Mouse (Mus musculus): ENCODE measurements around the gene Ttc28. TPM values are rescaled to one million over a fixed set of nuclear protein-coding genes. Genes with fewer than 3 reads are reported as not detected.

Ttc28 gene
- total RNA-seq, 2 experiments from 2014 or later: 12.4 to 15.0 TPM

DNA sequence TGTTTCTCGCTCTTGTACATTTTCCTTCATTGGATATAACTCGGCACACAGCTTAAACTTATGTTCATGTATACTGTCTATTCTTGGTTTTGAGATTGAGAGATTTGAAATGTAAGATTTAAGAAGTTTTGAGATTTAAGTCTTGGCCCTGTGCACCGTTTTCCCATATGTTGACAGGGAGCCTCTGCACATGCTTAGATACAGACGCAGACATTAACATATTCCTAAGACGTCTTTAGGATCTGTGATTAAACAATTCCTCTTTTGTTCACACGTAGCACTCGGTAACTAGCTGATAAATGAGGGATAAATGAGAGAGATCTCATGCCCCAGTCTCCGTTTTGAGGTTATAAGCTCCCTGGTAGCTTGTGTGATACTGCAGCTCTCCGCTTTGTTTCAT lies 174.8 kb downstream of the Ttc28 start:
- no peak for DNase-seq

DNA sequence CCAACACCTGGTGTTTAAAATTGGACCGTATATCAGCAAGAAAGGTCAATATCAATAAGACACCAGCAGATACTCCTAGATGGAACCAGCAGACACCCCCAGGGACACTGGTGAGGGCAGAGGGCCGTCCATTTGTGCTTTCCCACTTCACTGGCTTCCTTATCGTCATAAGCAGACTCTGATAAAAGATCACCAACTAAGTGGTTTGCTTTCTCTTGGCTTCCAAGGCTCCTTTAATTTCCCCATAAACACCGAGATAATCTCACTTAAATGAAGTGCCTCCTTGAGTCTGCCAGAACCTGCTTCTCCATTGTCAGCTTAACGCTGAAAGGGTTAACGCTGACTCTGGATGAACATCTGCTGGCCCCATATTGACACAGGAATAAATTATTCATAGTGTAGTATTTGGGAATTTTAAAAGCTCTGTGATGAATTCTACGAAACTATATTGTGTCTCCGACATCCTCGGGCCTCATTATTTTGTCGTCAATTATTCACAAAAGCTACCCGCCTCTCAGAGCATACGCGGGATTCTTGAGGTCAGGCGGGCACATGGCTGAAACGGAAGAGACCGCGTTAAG lies 175.3 kb downstream of the Ttc28 start:
- DNase-seq: no peak

DNA sequence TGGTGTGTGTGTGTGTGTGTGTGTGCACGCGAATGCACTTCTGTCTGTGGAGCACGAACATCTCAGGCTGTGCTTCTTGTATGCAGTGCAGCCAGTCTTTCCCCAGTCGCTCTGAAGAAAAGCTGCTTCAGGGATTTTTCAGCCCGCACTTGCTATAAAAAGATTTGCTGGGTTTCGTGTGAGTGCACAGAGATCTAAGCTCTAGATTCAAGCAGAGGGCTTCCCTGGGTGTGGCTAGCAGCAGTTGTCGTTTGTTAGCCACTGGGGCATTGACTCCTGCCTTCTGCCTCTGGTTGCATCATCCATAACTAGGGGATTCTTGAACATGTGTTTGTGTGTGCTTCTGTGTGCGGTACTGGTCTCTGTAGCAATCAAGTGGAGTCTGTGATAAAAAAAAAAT lies 175.9 kb downstream of the Ttc28 start:
- DNase-seq: peak; percentile 43

DNA sequence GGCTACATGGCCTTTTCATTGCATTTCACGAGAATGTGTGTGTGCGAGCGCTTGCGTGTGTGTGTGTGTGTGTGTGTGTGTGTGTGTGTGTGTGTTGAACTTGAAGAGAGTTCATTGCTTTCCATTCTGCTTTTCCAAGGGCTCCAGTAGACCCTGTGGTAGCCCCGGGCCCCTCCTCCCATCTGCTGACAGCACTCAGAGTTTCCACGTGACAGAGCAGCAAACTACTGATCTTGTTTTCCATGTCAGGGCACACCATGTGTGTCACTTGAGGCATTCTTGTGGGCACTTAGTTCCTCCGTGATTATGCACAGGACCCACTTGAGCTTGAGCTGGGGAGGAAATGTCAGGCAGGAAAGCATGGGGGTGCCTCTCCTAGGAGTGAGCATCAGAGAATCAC lies 177.5 kb downstream of the Ttc28 start:
- no peak for DNase-seq

DNA sequence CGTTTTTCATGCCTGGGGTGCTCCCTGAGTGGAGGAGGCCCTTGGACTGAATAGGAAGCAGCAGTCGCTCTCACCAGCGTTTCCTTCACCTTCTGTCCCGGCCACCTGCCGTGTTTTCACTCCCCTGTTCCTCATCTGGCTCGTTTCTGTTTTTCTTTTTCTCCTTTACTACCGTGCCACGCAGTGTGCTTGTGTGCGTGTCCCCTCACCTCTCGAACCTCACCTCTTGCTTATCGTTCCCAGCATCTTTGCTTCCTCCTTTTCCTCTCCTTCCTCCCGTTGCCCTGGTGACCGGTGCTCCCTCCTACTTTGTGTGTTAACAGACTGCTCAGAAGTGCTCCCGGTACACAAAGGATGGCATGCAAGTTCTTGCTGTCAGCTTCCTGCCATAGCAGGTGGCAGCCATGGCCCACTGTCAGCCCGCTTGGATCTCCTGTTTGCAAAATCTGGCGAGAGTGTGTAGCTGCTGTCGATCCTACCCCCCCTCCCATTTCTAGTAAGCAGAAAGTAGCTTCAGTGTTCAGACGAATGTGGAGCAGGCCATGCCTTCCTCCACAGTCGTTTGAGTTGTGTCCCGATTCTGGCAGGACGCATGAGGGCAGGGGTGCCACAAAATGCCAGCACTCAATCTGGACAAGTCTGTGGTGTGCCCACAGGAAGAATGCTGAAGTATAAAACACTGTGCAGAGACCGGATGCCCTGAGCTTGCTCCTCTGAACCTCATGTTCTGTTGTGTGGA lies 179.0 kb downstream of the Ttc28 start:
- no peak for DNase-seq

DNA sequence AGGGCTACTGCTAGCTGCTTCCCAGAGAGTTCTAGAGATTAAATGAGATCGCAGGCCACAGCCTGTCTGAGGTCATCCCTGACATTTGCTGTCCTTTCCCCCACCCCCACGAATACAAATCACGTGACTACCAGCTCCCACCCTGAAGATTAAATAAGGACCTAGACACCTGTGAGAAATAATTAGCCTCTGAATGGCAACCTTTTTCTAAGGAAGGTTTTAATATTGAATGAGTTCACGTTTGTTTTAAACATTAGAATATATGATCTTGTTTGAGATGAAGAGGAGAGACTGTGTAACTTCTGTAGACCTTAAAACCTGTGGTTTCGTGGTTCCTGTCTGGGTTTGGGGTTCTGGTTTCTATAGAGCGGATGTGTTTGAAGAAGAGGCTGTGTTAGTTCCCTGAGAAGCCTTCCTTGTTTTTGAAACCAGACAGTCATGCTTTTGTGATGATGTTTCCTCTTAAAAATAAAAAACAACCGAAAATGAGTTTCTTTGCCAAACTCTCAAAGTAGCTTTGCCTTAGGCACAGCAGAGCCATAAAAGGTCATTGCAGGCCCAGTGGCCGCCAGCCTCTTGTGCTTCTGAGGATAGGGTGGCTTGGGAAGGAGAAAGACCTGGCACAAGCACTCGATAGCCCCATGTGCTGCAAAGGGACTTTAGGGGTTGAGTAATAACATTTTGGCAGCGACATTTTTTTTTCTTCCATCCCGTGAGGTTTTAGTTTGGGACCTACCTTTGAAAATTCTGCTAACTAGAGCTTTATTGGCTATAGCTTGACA lies 179.7 kb downstream of the Ttc28 start:
- DNase-seq: peak; percentile 42

DNA sequence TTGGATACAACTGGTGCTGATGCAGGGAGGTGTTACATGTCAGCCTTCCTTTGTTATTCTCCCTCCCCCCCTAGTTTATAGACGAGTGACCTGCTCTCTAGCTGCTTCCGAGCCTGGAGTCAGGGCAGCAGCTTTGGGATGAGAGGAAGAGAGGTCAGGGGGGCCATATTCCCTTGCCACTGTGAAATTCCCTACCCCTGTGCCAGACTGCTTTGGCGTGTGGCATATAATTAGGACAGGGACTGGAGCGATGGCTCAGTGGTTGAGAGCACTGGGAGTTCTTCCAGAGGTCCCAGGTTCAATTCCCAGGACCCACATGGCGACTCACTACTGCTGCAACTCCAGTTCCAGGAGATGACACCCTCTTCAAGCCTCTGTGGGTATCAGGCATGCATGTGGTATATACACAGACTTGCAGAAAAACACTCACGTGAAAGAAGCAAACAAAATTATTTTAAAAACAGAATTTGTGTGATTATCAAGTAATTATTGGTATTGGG lies 180.7 kb downstream of the Ttc28 start:
- DNase-seq: no peak

DNA sequence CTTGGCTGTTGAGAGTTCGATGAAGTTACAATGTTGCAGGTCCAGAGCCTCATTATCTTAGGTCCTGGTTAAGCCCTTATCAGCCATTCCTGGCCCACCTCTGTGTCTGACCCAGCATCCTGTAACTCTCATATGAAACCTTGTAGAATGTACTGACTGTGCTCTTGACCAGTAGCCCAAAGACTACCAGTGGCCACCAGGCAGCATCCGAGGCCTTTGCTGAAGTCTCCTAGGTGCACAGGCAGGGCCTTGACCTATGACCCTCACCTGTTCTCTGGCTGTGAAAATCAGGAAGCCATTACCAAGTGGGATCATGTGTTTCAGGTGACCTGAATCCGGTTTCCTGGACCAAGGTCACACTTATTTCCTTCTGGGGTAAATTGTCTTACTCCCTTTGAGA lies 183.6 kb downstream of the Ttc28 start:
- no peak for DNase-seq

DNA sequence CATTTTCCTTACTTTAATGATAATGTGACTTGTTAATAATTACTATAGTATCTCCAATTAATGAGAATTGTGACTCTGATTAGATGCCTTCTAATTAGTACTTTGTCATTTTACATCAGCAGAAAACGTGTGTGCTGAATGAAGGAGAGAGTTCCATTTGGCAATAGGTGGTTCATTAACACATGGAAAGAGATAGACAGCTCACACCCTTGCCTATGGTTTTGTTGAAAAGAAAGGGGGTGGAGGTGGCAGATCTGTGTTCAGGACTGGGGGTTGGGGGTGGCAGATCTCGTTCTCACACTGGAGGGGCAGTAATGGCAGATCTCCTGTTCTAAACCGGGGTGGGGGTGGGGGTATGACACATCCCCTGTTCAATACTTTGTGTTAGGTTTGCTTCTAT lies 184.4 kb downstream of the Ttc28 start:
- no peak for DNase-seq

DNA sequence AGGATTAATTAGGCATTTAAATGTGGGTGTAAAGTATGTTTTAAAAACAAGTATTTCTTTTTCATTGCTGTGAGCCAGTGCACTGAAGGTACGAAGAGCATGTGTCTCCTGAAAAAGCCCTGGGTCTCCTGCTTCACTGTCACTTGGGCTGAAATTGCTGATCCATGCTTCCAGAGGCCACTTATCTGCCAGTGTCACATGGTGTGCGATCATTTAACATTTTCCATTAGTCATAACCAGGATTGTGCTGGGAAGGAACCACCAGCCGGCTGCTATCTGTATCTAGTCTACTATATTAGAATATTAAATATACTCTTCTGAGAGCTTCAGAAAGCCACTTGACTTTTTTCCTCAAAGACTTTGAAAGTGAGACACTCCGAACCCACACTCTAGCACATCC lies 186.2 kb downstream of the Ttc28 start:
- no peak for DNase-seq

DNA sequence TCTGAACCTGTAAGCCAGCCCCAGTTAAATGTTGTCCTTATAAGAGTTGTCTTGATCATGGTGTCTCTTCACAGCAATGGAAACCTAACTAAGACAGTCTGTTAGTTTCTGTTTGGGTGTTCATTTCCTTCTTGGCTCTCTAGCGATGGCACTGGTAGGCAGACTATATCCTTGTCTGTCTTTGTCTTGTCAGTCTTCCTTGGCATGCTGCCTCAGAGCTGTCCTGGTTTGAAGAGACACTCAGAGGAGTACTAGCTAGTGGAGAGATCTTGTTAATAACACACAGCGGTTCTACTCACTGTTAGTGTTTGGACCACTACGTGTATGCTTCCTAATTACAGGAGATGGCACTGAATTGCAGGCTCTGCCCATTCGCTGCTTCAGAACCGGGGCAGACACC lies 189.9 kb downstream of the Ttc28 start:
- no peak for DNase-seq

DNA sequence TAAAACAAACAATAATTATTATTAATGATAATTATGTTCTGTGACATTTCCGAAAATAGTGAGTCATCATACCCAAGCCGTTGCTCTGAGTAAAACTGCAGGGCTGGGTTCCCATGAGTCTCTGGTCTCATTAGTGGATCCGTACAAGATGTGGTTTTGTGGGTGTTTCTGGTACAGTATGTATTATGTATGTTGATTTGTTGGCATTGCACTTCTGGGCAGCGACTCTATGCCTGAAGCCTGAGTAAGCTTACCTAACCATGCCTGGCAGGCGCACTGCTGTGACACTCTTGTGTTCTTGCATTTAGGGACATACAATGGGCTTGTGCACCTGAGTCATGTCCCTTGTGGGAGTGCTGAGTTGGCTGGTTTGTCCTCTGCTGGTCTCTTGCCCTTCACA lies 190.3 kb downstream of the Ttc28 start:
- no peak for DNase-seq

DNA sequence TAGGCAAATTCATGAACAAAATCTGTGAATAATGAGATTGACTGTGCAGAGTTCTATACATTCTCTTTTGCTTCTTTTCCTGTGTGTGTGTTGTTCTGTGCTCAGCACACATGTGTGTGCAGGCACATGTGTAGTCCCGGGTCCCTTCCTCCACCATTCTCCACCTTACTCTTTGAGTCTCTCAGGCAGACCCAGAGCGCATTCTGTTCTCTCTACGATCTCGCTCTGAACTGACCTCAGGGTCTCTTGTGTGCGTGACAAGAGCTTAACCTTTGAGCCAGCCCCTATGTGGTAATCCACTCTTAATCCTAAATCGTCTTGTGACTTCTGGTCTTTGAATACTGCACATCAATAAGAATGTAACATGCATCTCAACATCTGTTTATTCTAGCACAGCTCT lies 190.8 kb downstream of the Ttc28 start:
- no peak for DNase-seq

DNA sequence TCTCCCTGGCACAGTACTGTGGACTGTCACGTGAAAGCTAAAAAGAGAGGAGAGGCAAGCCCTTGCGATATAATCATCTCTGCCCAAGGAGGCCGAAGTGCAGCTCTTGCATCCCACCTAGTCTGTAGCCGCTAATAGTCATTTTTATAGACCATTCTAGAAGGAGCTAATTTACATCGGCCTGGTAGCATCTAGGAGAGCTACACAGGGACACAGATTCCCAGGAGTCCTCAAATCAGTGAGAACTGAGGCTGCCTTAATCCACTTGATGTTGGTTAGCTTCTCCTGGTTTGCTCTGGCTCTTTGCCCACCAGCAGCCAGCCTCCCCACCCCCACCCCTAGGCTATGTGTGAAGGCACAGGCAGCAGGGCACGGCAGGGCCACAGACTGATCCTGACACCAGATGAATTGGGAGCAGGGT lies 193.7 kb downstream of the Ttc28 start:
- DNase-seq: no peak

DNA sequence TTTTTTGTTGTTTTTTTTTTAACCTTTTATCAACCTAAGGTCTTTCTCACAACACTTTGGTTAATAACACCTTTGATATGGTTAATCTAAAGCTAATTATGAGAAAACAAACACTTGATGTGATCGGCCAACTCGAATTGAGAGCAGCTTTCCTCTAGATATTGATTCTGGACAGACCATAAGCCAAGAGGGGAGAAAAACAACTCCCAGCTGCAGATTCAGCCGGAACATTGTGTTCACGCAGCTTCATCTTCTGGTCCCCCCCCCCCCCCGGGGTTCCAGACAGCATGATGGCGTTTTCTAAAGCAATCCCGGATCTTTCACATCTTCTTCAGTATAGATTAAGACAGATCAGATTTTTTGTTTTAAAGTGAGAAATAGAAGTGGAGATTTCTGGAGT lies 194.4 kb downstream of the Ttc28 start:
- DNase-seq: no peak

DNA sequence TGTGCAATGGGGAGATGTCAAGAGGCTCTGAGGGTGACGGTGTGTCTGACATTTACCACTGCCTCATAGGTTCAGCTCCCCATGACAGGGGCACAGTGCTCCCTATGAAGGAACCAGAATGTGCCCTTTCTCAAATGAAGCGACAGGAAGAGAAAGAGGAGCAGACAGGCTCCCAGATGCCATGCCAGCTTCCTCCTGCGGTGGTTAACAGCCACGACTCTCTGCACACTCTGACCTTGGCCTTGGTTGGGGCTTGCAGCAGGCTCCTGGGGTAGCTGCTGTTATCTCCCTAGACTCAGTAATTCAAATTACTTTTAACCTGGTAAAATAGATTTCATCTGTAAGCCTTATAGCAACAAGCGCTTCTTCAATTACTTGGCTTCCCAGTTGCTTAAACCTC lies 196.2 kb downstream of the Ttc28 start:
- DNase-seq: no peak

DNA sequence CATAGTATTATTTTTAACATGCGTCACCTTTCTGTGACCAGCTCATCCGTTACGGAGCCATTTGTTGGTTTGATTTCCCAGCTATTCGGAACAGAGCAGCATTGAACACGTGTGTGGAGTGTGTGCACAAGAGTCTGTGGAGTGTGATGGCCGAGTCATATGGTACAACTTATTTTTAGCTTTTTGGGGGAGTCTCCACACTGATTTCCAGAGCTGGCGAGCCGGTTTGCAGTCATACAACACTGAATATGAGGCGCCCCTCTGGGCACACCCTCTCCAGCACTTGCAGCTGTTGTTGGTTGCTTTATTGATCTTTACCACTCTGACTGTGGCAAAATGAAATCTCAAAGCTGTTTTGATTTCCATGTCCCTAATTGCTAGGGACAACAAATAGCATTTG lies 197.7 kb downstream of the Ttc28 start:
- no peak for DNase-seq

DNA sequence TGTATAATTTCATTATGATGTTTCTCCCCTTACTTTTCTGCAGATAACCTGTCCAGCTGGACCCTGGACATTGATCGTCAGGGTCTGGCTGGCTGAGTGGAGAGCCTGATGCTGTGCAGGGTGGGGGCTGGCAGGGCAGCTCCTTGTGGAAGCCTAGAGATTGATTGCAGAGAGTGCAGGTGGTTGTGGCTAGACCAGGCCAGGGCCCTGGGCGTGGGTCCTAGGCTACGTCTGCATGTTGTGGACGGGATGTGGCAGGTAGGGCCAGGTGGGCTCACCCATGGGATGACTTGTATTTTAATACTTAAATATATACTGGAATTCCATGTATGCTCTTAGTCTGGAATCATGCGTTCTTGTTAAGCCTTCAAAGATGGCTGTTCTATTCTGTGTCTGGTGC lies 201.0 kb downstream of the Ttc28 start:
- DNase-seq: no peak

DNA sequence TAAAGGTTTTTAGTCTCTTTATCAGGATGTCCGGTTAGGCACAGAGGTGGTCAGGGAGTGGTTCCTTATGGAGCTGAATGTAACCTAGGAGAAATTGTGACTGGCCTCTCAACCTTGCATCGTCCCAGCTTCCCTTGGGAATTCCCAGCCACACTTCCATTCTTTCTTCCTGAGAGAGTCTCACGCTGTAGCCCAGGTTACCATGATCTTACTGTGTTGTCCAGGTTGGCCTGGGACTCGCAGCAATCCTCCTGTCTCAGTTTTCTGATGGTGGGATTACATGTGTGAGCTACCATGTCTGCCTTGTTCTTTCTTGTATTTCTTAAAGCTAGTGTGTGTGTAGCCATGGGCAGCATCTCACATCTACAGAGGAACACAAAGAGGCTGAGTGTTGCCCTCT lies 206.2 kb downstream of the Ttc28 start:
- DNase-seq: no peak

DNA sequence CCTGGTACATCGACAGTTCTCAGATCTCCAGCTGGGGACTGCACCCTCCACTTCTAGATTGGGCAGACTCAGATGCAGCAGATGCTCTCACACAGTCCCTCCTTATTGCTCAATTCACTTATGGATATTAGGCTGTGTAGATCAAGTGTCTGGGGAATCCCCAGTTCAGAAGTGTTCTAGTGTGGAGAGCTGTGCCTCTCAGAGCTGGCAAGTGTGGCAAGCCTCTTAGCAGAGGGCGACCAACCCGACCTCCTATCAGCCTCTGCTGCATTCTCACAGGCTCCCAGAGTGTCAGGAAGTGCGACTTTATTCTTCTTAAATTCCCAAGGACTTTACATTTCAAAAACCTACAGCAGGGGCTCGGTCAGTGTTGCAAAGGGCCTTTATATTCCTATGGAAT lies 217.1 kb downstream of the Ttc28 start:
- DNase-seq: no peak

DNA sequence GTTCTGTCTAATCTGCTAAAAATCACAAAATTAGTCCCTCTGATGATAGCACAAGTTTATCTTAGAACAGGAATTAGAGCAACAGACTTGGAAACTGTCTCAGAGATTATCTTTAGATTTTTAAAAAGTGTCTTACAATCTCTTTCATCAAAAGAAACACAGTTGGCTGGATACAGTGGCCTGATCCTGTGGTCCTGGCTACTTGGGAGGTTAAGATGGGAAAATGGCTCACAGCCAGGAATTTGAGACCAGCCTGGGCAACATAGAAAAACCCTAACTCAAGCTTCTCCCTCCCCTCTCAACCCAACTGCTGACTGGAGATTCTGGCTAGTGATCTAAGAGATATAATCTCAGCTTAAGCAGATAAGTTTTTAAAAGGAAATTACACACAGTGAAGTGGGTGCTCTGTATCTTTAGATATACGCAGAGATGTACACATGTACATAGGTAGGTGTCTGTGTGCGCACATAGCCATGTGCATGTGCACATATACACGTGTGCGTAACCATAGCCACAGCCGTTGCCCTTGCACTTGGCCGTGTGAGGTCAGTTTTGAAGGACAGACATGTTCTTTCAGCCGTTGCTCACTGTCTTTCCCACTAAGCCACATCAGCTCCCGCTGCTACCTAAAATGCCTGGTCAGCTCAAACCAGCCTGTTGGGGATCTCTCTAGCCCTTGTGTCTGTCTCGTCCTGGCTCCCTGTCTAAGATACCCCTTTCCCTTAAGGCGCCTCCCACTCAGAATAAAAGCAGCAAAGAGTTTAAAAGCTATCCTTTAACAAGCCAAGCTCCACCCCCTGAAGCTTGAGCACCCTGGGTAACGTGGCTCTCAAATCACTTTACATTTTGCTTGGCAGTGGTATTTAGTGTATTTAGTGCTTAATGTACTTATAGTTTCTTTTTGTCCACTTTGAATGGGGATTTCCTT lies 217.9 kb downstream of the Ttc28 start:
- no peak for DNase-seq
